Mouse (Mus musculus): Measurements from ENCODE around the gene Il10rb.

DNA sequence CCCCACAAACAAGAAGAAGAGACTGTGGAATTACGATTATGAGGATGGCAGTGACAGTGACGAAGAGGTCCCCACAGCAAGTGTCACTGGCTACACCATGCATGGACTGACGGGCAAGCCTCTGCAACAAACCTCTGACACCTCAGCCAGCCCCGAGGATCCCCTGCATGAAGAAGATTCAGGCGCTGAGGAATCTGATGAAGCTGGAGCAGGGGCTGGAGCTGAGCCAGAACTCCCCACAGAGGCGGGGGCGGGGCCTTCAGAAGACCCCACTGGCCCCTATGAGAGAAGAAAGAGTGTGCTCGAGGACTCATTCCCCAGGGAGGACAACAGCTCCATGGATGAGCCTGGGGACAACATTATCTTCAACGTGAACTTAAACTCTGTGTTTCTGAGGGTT, 2.2 kb upstream of the Il10rb start:
- no peak for TF ChIP-seq CHD2 (IDR thresholded peaks at IDR 0.05; ENCODE audit: low read length)
- TF ChIP-seq POLR2A (IDR thresholded peaks at IDR 0.05; ENCODE audit: low read depth, low read length) = no peak
- TF ChIP-seq GABPA (IDR thresholded peaks at IDR 0.05; ENCODE audit: insufficient replicate concordance, low read depth, low read length) = no peak
- no peak for TF ChIP-seq UBTF (IDR thresholded peaks at IDR 0.05; ENCODE audit: low read depth, low read length)
- TF ChIP-seq CTCF (conservative IDR thresholded peaks at IDR 0.05 in 1 of 2, IDR thresholded peaks at IDR 0.05 in 1 of 2; ENCODE audit: low read depth in 2 of 2, low read length in 2 of 2) = no peak
- TF ChIP-seq MAX (IDR thresholded peaks at IDR 0.05; ENCODE audit: low read length) = no peak

All from CH12.LX (cell line).